Mouse (Mus musculus): ENCODE data around the gene BC048671.

BC048671 gene

DNA sequence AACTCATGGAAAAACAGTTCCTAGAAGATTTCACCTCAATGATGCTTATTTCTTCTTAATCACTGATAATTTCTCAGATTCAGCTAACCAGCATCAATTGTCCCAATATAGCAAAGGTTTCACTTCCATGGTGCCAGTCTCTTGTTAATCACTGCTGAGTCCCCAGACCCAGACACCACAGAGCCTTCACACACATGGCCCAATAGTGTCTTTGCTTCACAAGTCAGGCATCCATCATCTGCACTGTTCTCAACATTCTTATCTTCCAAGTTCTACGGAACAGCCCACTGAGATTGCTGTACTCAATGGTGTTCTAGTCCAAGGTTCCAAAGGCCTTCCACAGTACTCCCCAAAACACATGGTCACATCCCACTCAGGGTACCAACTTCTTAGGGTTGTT is at the start of gene BC048671:
Gene BC048671, plus strand, starts transcription at position 301 of the 400 bp plus-strand sequence.
- no peak for DNase-seq (ENCODE audit: low read depth, low spot score)

DNA sequence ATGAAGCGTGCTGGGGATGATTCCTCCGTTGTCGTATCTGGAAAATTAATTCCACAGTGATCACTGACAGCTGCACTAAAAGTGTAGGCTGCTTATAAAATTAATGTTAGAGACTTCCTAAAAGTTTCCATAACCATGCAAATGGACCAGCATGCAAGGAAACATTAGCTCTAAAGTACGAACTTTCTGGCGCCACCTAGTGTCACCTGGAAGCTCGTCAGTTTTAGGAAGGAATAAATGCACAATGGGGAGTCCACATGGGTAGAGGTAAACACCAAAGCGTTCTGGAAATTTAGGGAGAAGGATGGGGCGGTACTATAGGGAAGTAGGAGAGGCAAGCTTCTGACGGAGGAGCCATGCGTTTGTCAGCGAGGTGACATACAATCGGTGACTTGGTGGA is 12.8 kb upstream of the BC048671 start:
- no peak for DNase-seq (ENCODE audit: low read depth, low spot score)

DNA sequence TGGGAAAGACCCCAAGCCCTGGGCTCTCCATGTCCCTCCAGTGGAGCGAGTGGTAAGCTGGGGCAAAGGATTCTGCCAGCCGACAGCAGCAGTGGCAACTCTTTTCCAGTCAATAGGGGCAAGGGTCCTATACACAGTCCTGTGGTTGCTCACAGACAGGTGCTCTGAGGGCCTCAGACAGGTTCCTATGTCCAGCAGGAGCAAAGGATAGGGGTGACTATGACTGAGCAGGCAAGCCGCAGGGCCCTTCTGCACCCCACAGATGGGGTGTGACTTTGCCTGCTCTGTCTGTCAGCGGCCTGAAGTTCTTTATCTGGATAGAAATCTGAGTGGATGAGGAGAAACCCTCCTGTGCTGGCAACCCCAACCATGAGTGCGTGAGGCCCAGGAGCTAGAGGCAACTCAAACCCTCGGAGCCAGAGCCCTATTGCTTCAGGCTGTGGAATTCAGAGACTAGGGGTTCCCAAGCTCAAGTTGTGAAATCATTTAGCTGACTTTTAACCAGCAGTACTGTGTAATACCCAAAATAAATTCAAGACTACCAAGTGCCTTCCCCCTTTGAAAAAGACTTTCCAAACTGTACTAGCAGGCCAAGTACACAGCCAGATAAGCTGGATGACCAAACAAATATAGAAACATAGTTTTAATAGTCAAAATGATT is 5.4 kb downstream of the BC048671 start:
- DNase-seq (ENCODE audit: low read depth, low spot score): no peak

DNA sequence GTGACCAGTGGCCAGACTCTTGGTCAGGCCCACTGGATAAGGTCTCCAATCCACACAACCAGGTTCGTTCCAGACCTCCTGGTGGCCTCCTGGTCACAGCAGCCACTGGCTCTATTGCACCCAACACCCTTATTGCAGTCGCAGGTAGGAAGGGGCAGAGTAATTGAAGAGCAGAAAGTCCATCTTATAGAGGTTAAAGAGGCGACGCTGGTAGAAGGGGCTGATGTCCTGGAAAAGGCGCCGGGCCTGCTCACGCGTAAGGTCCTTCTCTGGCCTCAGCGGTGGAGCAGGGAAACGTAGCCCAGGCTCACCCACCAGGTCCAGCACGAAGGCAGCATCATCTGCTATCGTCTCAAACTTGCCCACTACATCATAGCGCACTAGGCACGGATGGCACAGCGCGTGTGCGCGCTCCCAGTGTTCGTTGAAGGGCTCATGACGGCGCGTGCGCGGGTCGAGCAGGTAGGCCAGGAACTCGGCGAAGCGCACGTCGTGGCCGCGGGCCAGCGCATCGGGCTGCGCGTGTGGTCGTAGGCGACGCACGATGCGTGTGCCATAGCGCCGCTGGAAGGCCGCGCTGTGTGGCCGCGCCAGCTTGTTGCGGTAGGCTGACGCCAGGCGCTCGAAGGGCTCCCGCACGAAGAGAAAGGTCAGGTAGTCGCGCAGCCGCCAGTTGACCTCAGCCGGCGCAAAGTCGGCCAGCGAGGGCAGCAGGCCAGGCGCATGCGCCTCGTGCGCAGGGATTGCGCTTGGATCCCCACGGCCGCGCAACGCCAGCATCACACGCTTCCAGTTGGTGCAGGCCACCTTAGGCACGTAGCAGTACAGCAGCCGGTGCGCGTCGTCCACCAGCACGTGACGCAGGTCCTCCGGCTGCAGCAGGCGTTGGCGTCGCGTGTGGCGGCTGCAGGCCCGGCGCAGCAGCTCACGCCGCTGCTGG is 8.1 kb downstream of the BC048671 start:
- DNase-seq (ENCODE audit: low read depth, low spot score): no peak

DNA sequence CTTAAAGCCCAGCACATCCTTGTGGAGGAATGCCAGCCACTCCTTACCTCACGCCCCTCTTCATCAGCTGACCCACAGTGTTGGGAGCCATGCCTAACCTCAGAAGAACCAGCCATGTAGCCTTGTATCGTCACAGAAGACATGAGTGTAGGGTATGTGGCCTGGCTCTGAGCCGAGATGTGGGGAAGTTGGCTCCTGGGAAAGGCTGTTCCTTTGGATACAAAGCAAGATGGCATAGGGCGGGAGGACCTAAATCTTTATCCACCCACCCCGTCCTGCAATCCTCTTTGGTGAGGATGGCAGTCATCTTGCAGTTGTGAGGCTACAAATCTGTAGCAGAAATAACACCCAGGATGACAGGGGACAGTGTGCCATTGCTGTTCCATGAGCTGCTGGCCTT is 14.9 kb downstream of the BC048671 start:
- no peak for DNase-seq (ENCODE audit: low read depth, low spot score)

DNA sequence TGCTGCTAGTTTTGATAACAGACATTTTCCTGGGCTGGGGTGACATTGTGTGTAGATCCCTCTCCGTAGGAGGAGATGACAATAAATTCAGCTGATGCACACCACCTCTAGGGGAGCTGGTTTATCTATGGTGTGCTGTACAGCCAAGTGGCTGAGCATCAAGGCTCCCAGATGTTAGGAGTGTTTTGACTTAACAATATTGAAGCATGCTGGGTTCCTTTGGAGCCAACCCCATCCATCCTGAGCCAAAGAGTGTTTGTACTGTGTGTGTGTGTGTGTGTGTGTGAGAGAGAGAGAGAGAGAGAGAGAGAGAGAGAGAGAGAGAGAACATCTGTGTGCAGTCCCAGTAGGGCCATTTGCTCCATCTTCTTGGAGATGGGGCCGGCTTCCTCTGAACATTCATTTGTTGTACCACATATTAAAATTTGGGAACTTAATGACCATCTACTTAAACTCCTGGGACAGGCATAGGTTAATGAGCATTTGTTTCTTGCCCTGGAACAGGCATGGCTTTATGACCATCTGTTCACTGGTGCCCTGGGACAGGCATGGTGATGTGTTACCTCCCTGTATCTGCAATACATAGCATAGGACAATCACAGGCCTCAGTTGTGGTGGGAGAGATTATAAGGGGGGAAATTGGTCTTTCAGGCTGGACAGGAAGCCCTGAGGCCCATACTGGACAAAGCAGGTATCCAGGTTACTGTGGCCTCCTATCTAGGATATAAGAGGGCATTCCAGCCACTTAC is 16.7 kb downstream of the BC048671 start:
- no peak for DNase-seq (ENCODE audit: low read depth, low spot score)

DNA sequence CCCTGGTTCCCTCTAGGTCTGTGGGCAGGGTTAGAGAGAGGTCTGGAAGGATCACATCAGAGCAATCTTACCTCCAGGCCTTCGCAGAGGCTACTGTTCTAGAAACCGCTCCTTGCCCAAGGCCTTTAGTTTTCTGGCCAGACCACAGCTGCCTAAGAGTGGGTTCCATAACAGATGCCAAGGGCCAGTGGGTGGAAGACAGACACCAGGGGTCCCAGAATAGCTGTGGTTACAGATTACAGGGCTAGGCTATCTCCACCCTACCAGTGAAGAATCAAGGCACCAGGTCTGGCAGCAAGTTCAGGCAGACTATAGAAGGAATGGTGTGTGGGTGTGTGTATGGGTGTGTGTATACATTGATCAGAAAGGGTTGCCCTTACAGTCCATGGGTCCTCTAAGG is 18.0 kb downstream of the BC048671 start:
- no peak for DNase-seq (ENCODE audit: low read depth, low spot score)

DNA sequence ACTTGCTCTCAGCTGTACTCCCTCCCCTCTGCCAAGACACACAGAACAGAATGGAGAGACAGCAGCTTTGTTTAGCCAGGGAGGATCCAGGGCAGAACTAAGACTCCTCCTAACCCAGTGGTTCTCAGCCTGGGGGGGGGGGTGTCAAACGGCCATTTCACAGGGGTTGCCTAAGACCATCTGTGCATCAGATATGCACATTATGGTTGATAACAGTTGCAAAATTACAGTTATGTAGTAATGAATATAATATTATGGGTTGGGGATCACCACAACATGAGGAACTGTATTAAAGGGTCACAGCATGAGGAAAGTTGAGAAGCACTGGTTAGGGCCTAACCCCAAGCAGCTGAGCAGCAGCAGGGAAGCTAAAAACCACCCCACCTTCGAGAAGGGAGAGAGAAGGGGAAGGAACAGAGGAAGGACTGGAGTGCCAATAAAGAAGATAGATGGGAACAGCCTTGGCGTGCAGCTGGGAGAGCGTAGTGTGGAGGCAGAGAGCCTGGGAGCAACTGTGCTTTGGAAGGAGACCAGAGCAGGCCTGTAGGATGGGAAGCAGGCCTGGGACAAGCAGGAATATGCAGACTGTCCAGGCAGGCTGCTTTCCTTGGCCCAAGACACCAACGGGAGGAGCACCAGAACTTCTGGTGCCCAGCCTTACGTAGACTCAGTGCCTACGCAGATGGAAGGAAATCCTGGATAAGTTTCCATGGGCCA is 18.6 kb downstream of the BC048671 start:
- no peak for DNase-seq (ENCODE audit: low read depth, low spot score)

DNA sequence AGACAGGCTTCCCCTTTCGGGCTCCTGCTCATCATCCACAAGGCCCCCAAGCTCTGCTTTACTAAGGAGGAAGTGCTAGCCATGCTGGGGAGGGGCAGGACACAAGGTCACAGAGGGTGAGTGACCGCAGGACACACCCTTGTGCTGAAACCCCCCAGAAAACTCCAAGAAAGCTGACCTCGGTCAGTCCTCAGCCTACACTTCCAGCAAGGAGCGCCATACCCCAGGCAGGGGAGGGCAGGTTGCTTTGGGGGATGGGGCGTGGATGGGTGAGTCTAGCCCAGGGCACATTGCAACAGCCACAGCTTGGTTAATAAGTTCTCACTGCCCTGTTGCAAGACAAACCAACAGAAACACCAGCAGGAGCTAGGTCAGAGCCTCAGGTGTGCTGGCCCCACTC is 19.4 kb downstream of the BC048671 start:
- no peak for DNase-seq (ENCODE audit: low read depth, low spot score)

DNA sequence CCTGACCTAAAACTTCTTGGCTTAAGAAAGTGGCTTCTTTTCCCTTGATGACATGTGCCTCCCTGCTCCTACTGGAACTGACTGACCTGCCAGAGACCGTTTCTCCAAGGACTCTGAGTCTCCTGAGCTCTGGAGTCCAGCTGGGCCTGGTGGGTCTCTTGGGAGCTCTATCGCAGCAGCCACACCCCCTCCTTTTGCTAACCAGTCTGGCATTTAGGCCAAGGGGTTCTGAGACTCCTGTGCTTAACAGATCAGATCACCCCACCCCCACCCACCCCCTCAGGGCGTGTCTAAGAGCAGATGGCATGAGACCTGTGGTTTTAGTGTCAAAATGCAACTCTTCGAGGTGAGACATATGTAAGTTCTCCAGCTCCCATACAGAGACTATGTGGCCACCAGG is 20.8 kb downstream of the BC048671 start:
- no peak for DNase-seq (ENCODE audit: low read depth, low spot score)

DNA sequence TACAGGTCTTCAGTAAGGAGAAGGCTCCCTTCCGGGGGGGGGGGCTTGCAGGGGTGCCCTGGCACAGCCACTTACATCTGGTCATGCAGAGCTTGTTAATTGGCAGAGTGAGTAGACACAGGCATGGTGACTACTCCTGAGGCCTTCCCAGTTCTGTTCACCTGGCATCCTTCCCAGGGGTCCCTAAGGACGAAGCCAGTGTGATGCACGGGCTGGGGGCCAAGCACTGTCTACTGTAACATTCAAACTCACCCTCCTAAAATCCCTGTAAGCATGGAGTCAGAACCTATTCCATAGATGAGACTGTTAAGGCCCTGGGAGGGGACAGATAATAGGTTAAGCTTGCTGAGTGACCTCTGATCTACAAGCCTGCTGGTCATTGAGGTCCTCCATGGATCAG is 23.0 kb downstream of the BC048671 start:
- DNase-seq (ENCODE audit: low read depth, low spot score): no peak

DNA sequence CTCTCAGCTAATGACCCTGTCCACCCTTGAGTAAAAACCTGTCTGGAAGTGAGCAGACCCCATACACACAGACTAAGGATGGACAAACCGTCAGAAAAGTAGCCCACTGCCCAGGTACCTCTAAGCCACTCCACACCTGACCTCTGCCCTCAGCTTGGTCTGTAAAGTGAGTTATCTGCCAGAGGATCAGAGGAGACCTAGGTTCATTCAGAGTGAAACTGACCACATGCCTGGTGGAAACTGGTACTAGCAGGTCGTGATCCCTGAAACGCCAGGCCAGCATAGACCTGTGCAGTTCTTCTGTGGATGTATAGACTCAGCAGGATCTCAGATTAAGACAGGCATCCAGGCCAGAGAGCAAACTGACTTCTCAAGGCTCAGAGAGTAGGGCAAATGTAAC is 23.4 kb downstream of the BC048671 start:
- no peak for DNase-seq (ENCODE audit: low read depth, low spot score)

DNA sequence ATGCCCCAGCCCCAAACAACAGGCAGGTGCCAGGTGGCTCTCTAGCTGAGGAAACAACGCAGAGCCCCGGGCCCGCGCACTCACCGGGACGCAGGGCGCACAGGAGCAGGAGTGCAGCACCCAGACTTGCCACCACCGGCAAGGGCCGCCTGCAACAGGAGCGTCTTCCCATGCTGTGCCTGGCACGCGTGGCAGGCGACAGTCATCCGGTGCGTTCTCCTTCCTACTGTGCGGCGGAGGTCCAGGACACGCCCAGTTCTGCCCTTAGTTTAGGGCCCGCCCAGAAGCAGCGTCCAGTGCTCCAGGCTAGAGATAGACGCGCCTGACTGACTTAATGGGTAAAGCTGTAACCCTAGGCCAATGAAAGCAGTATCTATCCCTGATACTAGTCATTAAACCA is 24.0 kb downstream of the BC048671 start, which contains the start of gene Chst13:
Gene Chst13, minus strand, starts transcription at position 195 of the 400 bp plus-strand sequence.
- no peak for DNase-seq (ENCODE audit: low read depth, low spot score)

DNA sequence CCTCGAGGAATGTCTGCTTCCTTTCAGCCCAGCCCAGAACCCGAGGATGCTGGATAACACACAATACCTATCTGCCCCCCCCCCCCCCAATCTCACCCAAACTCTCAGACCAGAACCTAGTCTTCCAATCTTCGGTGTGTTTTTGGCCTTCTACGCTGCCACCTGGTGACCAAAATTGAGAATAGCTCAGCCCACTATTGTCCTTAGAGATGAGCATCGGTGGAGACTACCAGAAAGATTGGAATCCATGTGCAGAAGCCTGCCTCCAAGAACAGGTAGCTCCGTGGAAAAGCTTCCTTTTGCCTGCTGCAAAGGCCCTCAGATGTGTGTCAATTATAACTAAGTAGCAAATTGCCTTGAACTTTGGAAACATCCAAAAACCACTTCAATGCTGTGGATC is 26.7 kb downstream of the BC048671 start:
- DNase-seq (ENCODE audit: low read depth, low spot score): no peak

DNA sequence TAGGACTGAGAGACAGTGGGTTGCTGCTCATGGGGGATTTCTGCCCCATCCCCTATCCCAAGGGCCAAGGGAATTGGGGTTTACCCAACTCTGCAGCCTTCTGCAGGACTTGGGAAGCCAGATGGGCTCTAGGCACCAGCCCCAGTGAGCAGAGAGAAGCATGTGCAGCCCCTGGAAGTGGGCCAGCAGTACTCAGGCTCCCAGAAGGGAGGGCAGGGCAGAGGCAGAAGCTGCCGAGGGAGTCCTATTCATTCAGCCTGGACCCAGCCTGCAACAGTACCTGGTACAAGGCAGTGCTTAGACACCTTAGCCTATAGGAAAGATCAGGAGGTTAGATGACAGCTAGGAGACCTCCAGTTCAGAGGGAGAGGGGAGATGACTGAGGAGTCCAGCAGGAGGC is 28.9 kb downstream of the BC048671 start:
- DNase-seq (ENCODE audit: low read depth, low spot score): no peak

DNA sequence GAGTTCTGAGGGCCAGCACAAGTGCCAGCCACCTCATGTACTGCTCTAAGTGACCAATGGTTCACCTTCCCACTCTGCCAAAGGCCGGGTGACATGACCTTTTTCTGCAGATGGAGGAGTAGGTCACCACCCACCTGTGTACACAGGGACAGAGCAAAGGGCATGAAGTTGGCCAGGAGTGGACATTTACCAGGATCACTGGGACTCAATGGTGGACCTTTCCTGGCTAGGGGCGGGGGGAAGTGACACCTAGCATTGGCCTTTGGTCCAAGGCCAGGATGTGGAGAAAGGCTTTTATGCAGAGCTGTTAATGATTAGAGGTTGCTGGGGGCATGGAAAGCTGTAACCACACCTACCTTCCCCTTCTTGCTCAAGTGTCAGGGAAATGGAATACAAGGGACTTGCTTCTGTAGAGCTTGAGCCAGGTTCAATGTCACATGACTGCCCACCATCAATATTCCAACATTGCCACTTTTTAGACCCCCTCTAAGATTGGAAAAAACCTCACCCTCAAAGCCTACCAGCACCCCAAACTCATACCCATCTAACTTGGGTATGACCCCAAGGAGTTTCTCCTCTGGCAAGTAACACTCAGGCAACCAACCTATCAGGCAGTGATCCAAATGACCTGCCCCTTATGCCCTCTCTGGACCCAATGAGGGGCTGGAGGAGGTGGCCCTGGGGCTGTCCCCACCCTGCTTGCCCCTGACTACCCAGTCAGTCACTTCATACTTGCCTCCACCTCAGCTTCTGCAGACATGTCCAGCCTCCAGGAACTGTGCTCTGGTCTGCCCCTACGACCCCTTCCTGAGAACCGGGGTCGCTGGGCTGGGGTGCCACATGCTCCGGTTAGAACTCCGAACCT is 31.8 kb downstream of the BC048671 start, which contains the start of gene Uroc1:
Gene Uroc1, plus strand, starts transcription at position 724 of the 865 bp plus-strand sequence.
- DNase-seq (ENCODE audit: low read depth, low spot score): no peak

DNA sequence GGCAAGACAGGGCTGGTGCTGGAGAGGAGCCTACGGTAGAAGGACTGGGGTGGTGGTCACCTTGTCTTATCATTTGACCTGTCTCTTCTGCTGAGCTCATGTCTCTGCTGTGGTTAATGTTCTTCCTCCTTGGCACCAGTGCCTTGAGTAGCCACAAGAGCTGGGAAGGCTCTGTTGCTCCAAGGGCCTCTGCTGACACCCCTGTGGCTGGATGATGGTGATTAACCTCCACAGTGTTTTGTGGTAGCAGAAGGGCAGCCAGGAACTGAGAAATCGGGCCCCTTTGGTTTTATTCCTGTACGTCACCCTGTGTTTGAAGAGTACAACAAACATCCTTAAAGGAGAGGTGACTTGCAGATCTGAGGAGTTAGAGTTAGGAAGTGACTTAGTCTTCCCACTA is 33.2 kb downstream of the BC048671 start:
- no peak for DNase-seq (ENCODE audit: low read depth, low spot score)

DNA sequence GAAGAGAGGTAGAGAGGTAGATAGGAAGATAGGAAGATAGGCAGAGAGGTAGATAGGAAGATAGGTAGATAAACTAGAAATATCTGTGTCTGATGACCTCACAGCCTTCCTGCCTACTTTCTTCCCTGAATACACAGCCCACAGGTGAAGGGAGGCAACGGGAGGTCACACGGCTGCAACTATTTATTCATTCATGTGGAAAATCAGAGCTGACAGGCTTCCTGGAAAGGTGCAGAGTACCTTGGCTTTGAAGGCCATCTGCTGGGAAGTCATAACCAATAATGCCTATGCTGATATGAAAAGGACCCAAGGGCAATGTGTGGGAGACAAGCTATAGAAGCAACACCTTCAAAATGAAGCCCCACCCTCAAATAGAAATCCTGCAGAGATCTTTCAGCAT is 41.3 kb downstream of the BC048671 start:
- no peak for DNase-seq (ENCODE audit: low read depth, low spot score)

DNA sequence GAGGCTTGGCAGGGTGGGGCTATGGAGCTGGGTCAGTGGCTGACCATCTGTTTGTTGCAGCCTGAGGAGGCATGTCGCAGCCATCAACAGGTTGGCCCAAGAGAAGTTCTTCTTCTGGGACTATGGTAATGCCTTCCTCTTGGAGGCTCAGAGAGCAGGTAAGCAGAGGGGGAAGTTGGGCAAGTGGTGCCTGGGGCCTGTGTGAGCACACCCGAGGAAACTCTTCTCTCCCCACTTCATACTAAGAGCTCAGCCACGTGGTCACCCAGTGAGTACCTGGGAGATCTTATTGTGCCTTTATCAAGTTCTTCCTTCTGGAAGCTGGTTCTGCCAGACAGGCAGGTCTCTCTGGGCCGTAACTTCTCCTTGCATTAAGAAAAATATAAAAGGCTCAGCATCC is 46.2 kb downstream of the BC048671 start:
- DNase-seq (ENCODE audit: low read depth, low spot score): no peak

DNA sequence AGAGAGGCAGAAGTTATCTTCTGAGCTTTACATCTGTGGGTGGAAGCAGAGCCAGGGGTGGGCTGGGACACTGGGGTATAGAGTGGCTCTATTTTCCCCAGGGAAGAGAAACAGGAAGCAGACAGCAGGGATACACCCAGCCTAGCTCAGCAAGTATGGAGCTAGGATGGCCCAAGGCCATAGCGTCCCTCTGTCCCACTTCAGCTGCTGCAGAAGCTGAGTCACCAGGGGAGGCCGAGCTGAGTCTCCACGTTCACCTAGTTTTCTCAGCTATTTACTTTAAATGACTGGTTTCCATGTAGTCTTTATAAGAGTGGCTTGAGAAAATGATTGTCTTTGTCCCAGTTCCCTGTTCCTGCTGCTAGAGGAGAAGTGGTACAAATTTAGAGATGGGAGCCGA is 47.5 kb downstream of the BC048671 start:
- no peak for DNase-seq (ENCODE audit: low read depth, low spot score)

DNA sequence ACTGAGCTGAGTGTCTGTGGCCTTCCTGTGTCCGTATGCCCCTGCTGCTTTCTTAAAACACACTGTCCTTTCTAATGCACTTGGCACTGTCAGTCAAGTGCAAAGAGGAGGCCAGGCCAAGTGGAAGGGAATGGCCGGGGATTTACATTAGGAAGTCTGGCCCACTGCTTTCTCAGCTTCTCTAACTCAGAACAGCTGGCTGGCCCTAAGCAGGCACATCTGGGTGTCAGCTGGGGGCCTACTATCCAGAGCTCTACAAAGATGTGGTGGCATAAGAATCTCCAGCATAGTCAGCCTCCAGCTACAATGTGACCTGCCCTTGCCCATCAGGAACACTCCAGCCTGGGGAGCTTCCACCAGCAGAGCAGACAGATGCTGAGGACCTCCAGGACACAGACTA is 49.0 kb downstream of the BC048671 start:
- no peak for DNase-seq (ENCODE audit: low read depth, low spot score)
